Mouse (Mus musculus): Measurements from ENCODE around the gene Iqcf1. TPM values are rescaled to one million over a fixed set of nuclear protein-coding genes. Genes with fewer than 3 reads are reported as not detected.

Gene Iqcf1
- polyA plus RNA-seq, 1 experiment from 2014 or later: not detected

- Histone ChIP-seq H3K4me3 (ENCODE audit: low read length) (peak overlapping the region; percentile 13; the same call in 1 of the 2 replicates), H3K4me2 (ENCODE audit: low read depth, low read length) (peak overlapping the region; percentile 48), H3K27ac (ENCODE audit: low read length) (no peak overlapping the region), H3K4me1 (ENCODE audit: control insufficient read depth, insufficient read depth, low read length) (peaks cover 43% of the 10 kb centered on the region), H3K9ac (ENCODE audit: low read depth, low read length) (no peak overlapping the region), H3K27me3 (replicated peaks; ENCODE audit: control insufficient read depth, insufficient read depth, low read length) (no peaks in the 10 kb centered on the region), H3K9me3 (ENCODE audit: control insufficient read depth, low read length) (no peaks in the 10 kb centered on the region), H3K36me3 (ENCODE audit: control insufficient read depth, insufficient read depth, low read length) (no peaks in the 10 kb centered on the region)
- peak; percentile 20; the same call in 1 of the 2 replicates for ATAC-seq
- WGBS: 16% methylated on average over 5 of the region's 5 CpGs
Measured at GRCm38 (mm10) chr9:106471892-106472291, 27.9 kb upstream of the Iqcf1 start.

GRCm38 (mm10) chr9:106472321-106472720, 27.4 kb upstream of the Iqcf1 start:
- no peak for ATAC-seq
- Histone ChIP-seq H3K4me2 (ENCODE audit: low read depth, low read length) (no peak overlapping the region), H3K36me3 (ENCODE audit: control insufficient read depth, insufficient read depth, low read length) (no peaks in the 10 kb centered on the region), H3K9me3 (ENCODE audit: control insufficient read depth, low read length) (no peaks in the 10 kb centered on the region), H3K4me1 (ENCODE audit: control insufficient read depth, insufficient read depth, low read length) (peaks cover 43% of the 10 kb centered on the region), H3K4me3 (ENCODE audit: low read length) (no peak overlapping the region), H3K27me3 (replicated peaks; ENCODE audit: control insufficient read depth, insufficient read depth, low read length) (no peaks in the 10 kb centered on the region), H3K27ac (ENCODE audit: low read length) (peak overlapping the region; percentile 31; the same call in 1 of the 2 replicates), H3K9ac (ENCODE audit: low read depth, low read length) (0 out of 2 replicates have a peak overlapping the region, but pooled peaks have one; percentile 6)
- 57% methylated on average over 4 of the region's 4 CpGs for WGBS

GRCm38 (mm10) chr9:106473081-106473752, 26.6 kb upstream of the Iqcf1 start:
- Histone ChIP-seq H3K27ac (ENCODE audit: low read length) (no peak overlapping the region), H3K27me3 (replicated peaks; ENCODE audit: control insufficient read depth, insufficient read depth, low read length) (no peaks in the 10 kb centered on the region), H3K4me3 (ENCODE audit: low read length) (no peak overlapping the region), H3K36me3 (ENCODE audit: control insufficient read depth, insufficient read depth, low read length) (no peaks in the 10 kb centered on the region), H3K4me1 (ENCODE audit: control insufficient read depth, insufficient read depth, low read length) (peaks cover 49% of the 10 kb centered on the region), H3K9me3 (ENCODE audit: control insufficient read depth, low read length) (no peaks in the 10 kb centered on the region), H3K9ac (ENCODE audit: low read depth, low read length) (no peak overlapping the region), H3K4me2 (ENCODE audit: low read depth, low read length) (no peak overlapping the region)
- 90% methylated on average over 16 of the region's 16 CpGs for WGBS
- no peak for ATAC-seq

GRCm38 (mm10) chr9:106473753-106474105, 26.0 kb upstream of the Iqcf1 start:
- Histone ChIP-seq H3K27me3 (replicated peaks; ENCODE audit: control insufficient read depth, insufficient read depth, low read length) (no peaks in the 10 kb centered on the region), H3K9me3 (ENCODE audit: control insufficient read depth, low read length) (no peaks in the 10 kb centered on the region), H3K4me2 (ENCODE audit: low read depth, low read length) (no peak overlapping the region), H3K4me1 (ENCODE audit: control insufficient read depth, insufficient read depth, low read length) (peaks cover 50% of the 10 kb centered on the region), H3K36me3 (ENCODE audit: control insufficient read depth, insufficient read depth, low read length) (no peaks in the 10 kb centered on the region), H3K9ac (ENCODE audit: low read depth, low read length) (no peak overlapping the region; the same call in 1 of the 2 replicates), H3K4me3 (ENCODE audit: low read length) (no peak overlapping the region), H3K27ac (ENCODE audit: low read length) (no peak overlapping the region)
- no peak for ATAC-seq
- WGBS: 74% methylated on average over 5 of the region's 5 CpGs

GRCm38 (mm10) chr9:106474456-106474855, 25.3 kb upstream of the Iqcf1 start:
- Histone ChIP-seq H3K36me3 (ENCODE audit: control insufficient read depth, insufficient read depth, low read length) (no peaks in the 10 kb centered on the region), H3K4me1 (ENCODE audit: control insufficient read depth, insufficient read depth, low read length) (peaks cover 50% of the 10 kb centered on the region), H3K27ac (ENCODE audit: low read length) (no peak overlapping the region), H3K27me3 (replicated peaks; ENCODE audit: control insufficient read depth, insufficient read depth, low read length) (no peaks in the 10 kb centered on the region), H3K4me3 (ENCODE audit: low read length) (no peak overlapping the region), H3K9me3 (ENCODE audit: control insufficient read depth, low read length) (no peaks in the 10 kb centered on the region), H3K4me2 (ENCODE audit: low read depth, low read length) (no peak overlapping the region), H3K9ac (ENCODE audit: low read depth, low read length) (no peak overlapping the region; the same call in 1 of the 2 replicates)
- no peak for ATAC-seq
- 7% methylated on average over 6 of the region's 6 CpGs for WGBS

GRCm38 (mm10) chr9:106475046-106475445, 24.7 kb upstream of the Iqcf1 start:
- 67% methylated on average over 7 of the region's 7 CpGs for WGBS
- Histone ChIP-seq H3K9me3 (ENCODE audit: control insufficient read depth, low read length) (no peaks in the 10 kb centered on the region), H3K36me3 (ENCODE audit: control insufficient read depth, insufficient read depth, low read length) (no peaks in the 10 kb centered on the region), H3K27me3 (replicated peaks; ENCODE audit: control insufficient read depth, insufficient read depth, low read length) (no peaks in the 10 kb centered on the region), H3K4me3 (ENCODE audit: low read length) (no peak overlapping the region), H3K4me2 (ENCODE audit: low read depth, low read length) (no peak overlapping the region), H3K27ac (ENCODE audit: low read length) (no peak overlapping the region), H3K9ac (ENCODE audit: low read depth, low read length) (no peak overlapping the region), H3K4me1 (ENCODE audit: control insufficient read depth, insufficient read depth, low read length) (peaks cover 50% of the 10 kb centered on the region)
- ATAC-seq: no peak

- H3K4me1 ChIP-seq (ENCODE audit: control insufficient read depth, insufficient read depth, low read length): peaks cover 50% of the 10 kb centered on the region
- H3K4me3 ChIP-seq (ENCODE audit: low read length): peak within 1 kb of the TSS; percentile 33
- no peak for ATAC-seq
- H3K9me3 ChIP-seq (ENCODE audit: control insufficient read depth, low read length): no peaks in the 10 kb centered on the region
- no peaks in the 10 kb centered on the region for H3K27me3 ChIP-seq (replicated peaks; ENCODE audit: control insufficient read depth, insufficient read depth, low read length)
- peak within 1 kb of the TSS; percentile 60 for H3K9ac ChIP-seq (ENCODE audit: low read depth, low read length)
- H3K36me3 ChIP-seq (ENCODE audit: control insufficient read depth, insufficient read depth, low read length): no peaks in the 10 kb centered on the region
- H3K27ac ChIP-seq (ENCODE audit: low read length): peak within 1 kb of the TSS; percentile 65
- WGBS: 89% methylated on average over 10 of the region's 10 CpGs
- H3K4me2 ChIP-seq (ENCODE audit: low read depth, low read length): peak within 1 kb of the TSS; percentile 51
Measured at GRCm38 (mm10) chr9:106475663-106476001, 24.1 kb upstream of the Iqcf1 start, which contains the start of gene Rrp9. Gene Rrp9, plus strand, starts transcription at chr9:106475963.

GRCm38 (mm10) chr9:106476002-106476923, 23.5 kb upstream of the Iqcf1 start:
- no peaks in the 10 kb centered on the region for H3K27me3 ChIP-seq (replicated peaks; ENCODE audit: control insufficient read depth, insufficient read depth, low read length)
- H3K4me2 ChIP-seq (ENCODE audit: low read depth, low read length): peak overlapping the region; percentile 51
- H3K4me1 ChIP-seq (ENCODE audit: control insufficient read depth, insufficient read depth, low read length): peaks cover 50% of the 10 kb centered on the region
- H3K36me3 ChIP-seq (ENCODE audit: control insufficient read depth, insufficient read depth, low read length): no peaks in the 10 kb centered on the region
- peak; percentile 45 for ATAC-seq
- peak overlapping the region; percentile 65 for H3K27ac ChIP-seq (ENCODE audit: low read length)
- peak overlapping the region; percentile 60 for H3K9ac ChIP-seq (ENCODE audit: low read depth, low read length)
- H3K9me3 ChIP-seq (ENCODE audit: control insufficient read depth, low read length): no peaks in the 10 kb centered on the region
- WGBS: 23% methylated on average over 16 of the region's 16 CpGs
- peak overlapping the region; percentile 33 for H3K4me3 ChIP-seq (ENCODE audit: low read length)

GRCm38 (mm10) chr9:106476924-106477484, 22.8 kb upstream of the Iqcf1 start, which contains the start of gene Parp3:
Gene Parp3, minus strand, starts transcription at chr9:106476949.
- peak; percentile 99 for ATAC-seq
- Histone ChIP-seq H3K4me3 (ENCODE audit: low read length) (peak within 1 kb of the TSS; percentile 87), H3K27me3 (replicated peaks; ENCODE audit: control insufficient read depth, insufficient read depth, low read length) (no peaks in the 10 kb centered on the region), H3K9me3 (ENCODE audit: control insufficient read depth, low read length) (no peaks in the 10 kb centered on the region), H3K4me1 (ENCODE audit: control insufficient read depth, insufficient read depth, low read length) (peaks cover 44% of the 10 kb centered on the region), H3K27ac (ENCODE audit: low read length) (peak within 1 kb of the TSS; percentile 65), H3K36me3 (ENCODE audit: control insufficient read depth, insufficient read depth, low read length) (0 out of 2 replicates have a peak, but pooled peaks cover 2% of the 10 kb centered on the region), H3K9ac (ENCODE audit: low read depth, low read length) (peak within 1 kb of the TSS; percentile 73), H3K4me2 (ENCODE audit: low read depth, low read length) (peak within 1 kb of the TSS; percentile 92)
- under 1% methylated on average over 41 of the region's 41 CpGs for WGBS
